18 mouse cellular contexts compared by ENCODE assay signal in genomic region chr4:58177256-58177655, GRCm38 (mm10). TPM values are rescaled to one million over a fixed set of nuclear protein-coding genes. Genes with fewer than 3 reads are reported as not detected.
DNase-seq lines count a peak whose midpoint lies in the region.
"Had no signal": no experiment of that assay in that cellular context is flagged by ENCODE, and none has a peak within 500 bp of the region (broad histone marks: within the 10 kb centered on the region; RNA-seq: fewer than 3 reads in every experiment).

No protein-coding gene starts in this region.

- peaks cover 9% of the 10 kb centered on the region for H3K4me1 ChIP-seq in brown adipose tissue, adult 24 weeks (ENCODE audit: control insufficient read depth, insufficient read depth, insufficient read length, low read length)
- H3K4me1 ChIP-seq: forebrain, embryonic 12.5 days; hindbrain, embryonic 12.5 days had no signal

- H3K4me3 ChIP-seq in brown adipose tissue, adult 24 weeks (ENCODE audit: insufficient read depth, low read depth, low read length), result no peak overlapping the region; the same call in 1 of the 2 replicates
- H3K4me3 ChIP-seq: embryonic facial prominence, embryonic 12.5 days; forebrain, embryonic 12.5 days; gastrocnemius, adult 2 months; heart, embryonic 10.5 days; hindbrain, embryonic 12.5 days had no signal

- peak overlapping the region; percentile 75 for H3K27ac ChIP-seq in brown adipose tissue, adult 24 weeks (replicated peaks; ENCODE audit: low read depth, low read length)
- H3K27ac ChIP-seq: embryonic facial prominence, embryonic 12.5 days; forebrain, embryonic 12.5 days; heart, embryonic 10.5 days; hindbrain, embryonic 12.5 days had no signal

- DNase-seq in cerebellum, adult 9-11 months, result peak; percentile 29
- no peak for DNase-seq in cerebellum, postnatal 25 days
- peak; percentile 23 for DNase-seq in adrenal gland, postnatal 14 days
- DNase-seq in urinary bladder, postnatal 36 days (ENCODE audit: low spot score in 2 of 2), result peak; percentile 54 to 71
- DNase-seq in kidney, postnatal 36 days, result no peak
- DNase-seq: cerebellum, adult 18-20 months; cerebellum, postnatal 10 days; forebrain, postnatal 0 days; gastrocnemius, adult 2 months; gastrocnemius, postnatal 25 days; heart, postnatal 10 days; heart, postnatal 4 days had no signal

RNA-seq across cellular contexts. Expression of gene Svep1, which starts 29.4 kb away (rescaled TPM):
- total RNA-seq in adrenal gland, postnatal 14 days (2021), result 13.6 and 14.0 TPM in 2 replicates
- polyA plus RNA-seq in brown adipose tissue, adult 24 weeks (2012; ENCODE audit: insufficient read depth, insufficient read length, missing spikeins), result 4.0 and 6.5 TPM in 2 replicates
- total RNA-seq: granulocyte monocyte progenitor cell, adult 5-6 weeks had no signal

Comparison
In these comparisons a context has a peak if more than half of its experiments do, and no peak if none do; other contexts are left out.
1. DNase-seq: peak in cerebellum, adult 9-11 months (single experiment), adrenal gland, postnatal 14 days (single experiment) and urinary bladder, postnatal 36 days (2 of 2); none in cerebellum, postnatal 25 days (0 of 2) and kidney, postnatal 36 days (0 of 2).